Mouse (Mus musculus): ENCODE measurements at regions not wholly inside any gene's neighbourhood (a gene's known extent, or its start where the extent isn't known, plus 50 kb on each side); places are given as distances from the start of the nearest gene placed in this dataset.

GRCm38 (mm10) chr5:77620402-77620801, 212.6 kb upstream of the Igfbp7 start:
- Histone ChIP-seq H3K4me3 (ENCODE audit: low read depth, low read length) (no peak overlapping the region), H3K27me3 (ENCODE audit: control insufficient read depth, insufficient read depth, low read length) (no peaks in the 10 kb centered on the region), H3K4me1 (ENCODE audit: control insufficient read depth, insufficient read depth, insufficient read length, low read length) (no peaks in the 10 kb centered on the region), H3K27ac (ENCODE audit: insufficient read depth, low read depth, low read length) (no peak overlapping the region), H3K36me3 (ENCODE audit: control insufficient read depth, insufficient read depth, low read length) (no peaks in the 10 kb centered on the region)
- 81% methylated on average over 4 of the region's 4 CpGs for WGBS
- no peak for TF ChIP-seq CTCF (IDR thresholded peaks at IDR 0.05; ENCODE audit: extremely low read depth, insufficient read length, insufficient replicate concordance, low read depth, low read length)
- TF ChIP-seq POLR2A (IDR thresholded peaks at IDR 0.05; ENCODE audit: low read depth, low read length) = no peak

GRCm38 (mm10) chr5:77610496-77610895, 202.7 kb upstream of the Igfbp7 start:
- Histone ChIP-seq H3K4me1 (ENCODE audit: control insufficient read depth, insufficient read depth, insufficient read length, low read length) (no peaks in the 10 kb centered on the region), H3K27ac (ENCODE audit: insufficient read depth, low read depth, low read length) (no peak overlapping the region), H3K36me3 (ENCODE audit: control insufficient read depth, insufficient read depth, low read length) (no peaks in the 10 kb centered on the region), H3K27me3 (ENCODE audit: control insufficient read depth, insufficient read depth, low read length) (no peaks in the 10 kb centered on the region), H3K4me3 (ENCODE audit: low read depth, low read length) (no peak overlapping the region)
- WGBS = 82% methylated on average over 6 of the region's 6 CpGs
- TF ChIP-seq POLR2A (IDR thresholded peaks at IDR 0.05; ENCODE audit: low read depth, low read length) (no peak), CTCF (IDR thresholded peaks at IDR 0.05; ENCODE audit: extremely low read depth, insufficient read length, insufficient replicate concordance, low read depth, low read length) (no peak)

GRCm38 (mm10) chr5:77594719-77595118, 186.9 kb upstream of the Igfbp7 start:
- 86% methylated on average over 4 of the region's 4 CpGs for WGBS
- no peaks in the 10 kb centered on the region for H3K4me1 ChIP-seq (ENCODE audit: control insufficient read depth, insufficient read depth, insufficient read length, low read length)

GRCm38 (mm10) chr5:77589252-77589651, 181.4 kb upstream of the Igfbp7 start:
- 74% methylated on average over 3 of the region's 3 CpGs for WGBS
- Histone ChIP-seq H3K36me3 (ENCODE audit: control insufficient read depth, insufficient read depth, low read length) (no peaks in the 10 kb centered on the region), H3K27me3 (ENCODE audit: control insufficient read depth, insufficient read depth, low read length) (no peaks in the 10 kb centered on the region), H3K4me1 (ENCODE audit: control insufficient read depth, insufficient read depth, insufficient read length, low read length) (no peaks in the 10 kb centered on the region), H3K4me3 (ENCODE audit: low read depth, low read length) (no peak overlapping the region), H3K27ac (ENCODE audit: insufficient read depth, low read depth, low read length) (no peak overlapping the region)
- TF ChIP-seq POLR2A (IDR thresholded peaks at IDR 0.05; ENCODE audit: low read depth, low read length) (no peak), CTCF (IDR thresholded peaks at IDR 0.05; ENCODE audit: extremely low read depth, insufficient read length, insufficient replicate concordance, low read depth, low read length) (no peak)

More at GRCm38 (mm10) chr5:77594719-77595118, 186.9 kb upstream of the Igfbp7 start:
- no peak overlapping the region for H3K4me3 ChIP-seq (ENCODE audit: low read depth, low read length)
- TF ChIP-seq POLR2A (IDR thresholded peaks at IDR 0.05; ENCODE audit: low read depth, low read length) (no peak), CTCF (IDR thresholded peaks at IDR 0.05; ENCODE audit: extremely low read depth, insufficient read length, insufficient replicate concordance, low read depth, low read length) (no peak)
- H3K27ac ChIP-seq (ENCODE audit: insufficient read depth, low read depth, low read length) = no peak overlapping the region
- H3K36me3 ChIP-seq (ENCODE audit: control insufficient read depth, insufficient read depth, low read length) = no peaks in the 10 kb centered on the region
- no peaks in the 10 kb centered on the region for H3K27me3 ChIP-seq (ENCODE audit: control insufficient read depth, insufficient read depth, low read length)

GRCm38 (mm10) chr5:77581702-77582101, 173.9 kb upstream of the Igfbp7 start:
- WGBS = 68% methylated on average over 6 of the region's 6 CpGs
- Histone ChIP-seq H3K36me3 (ENCODE audit: control insufficient read depth, insufficient read depth, low read length) (no peaks in the 10 kb centered on the region), H3K4me3 (ENCODE audit: low read depth, low read length) (no peak overlapping the region), H3K27ac (ENCODE audit: insufficient read depth, low read depth, low read length) (no peak overlapping the region), H3K4me1 (ENCODE audit: control insufficient read depth, insufficient read depth, insufficient read length, low read length) (no peaks in the 10 kb centered on the region), H3K27me3 (ENCODE audit: control insufficient read depth, insufficient read depth, low read length) (no peaks in the 10 kb centered on the region)
- no peak for TF ChIP-seq CTCF (IDR thresholded peaks at IDR 0.05; ENCODE audit: extremely low read depth, insufficient read length, insufficient replicate concordance, low read depth, low read length)
- TF ChIP-seq POLR2A (IDR thresholded peaks at IDR 0.05; ENCODE audit: low read depth, low read length) = no peak

GRCm38 (mm10) chr5:77581106-77581638, 173.3 kb upstream of the Igfbp7 start:
- H3K27me3 ChIP-seq (ENCODE audit: control insufficient read depth, insufficient read depth, low read length) = no peaks in the 10 kb centered on the region
- TF ChIP-seq POLR2A (IDR thresholded peaks at IDR 0.05; ENCODE audit: low read depth, low read length) = no peak
- TF ChIP-seq CTCF (IDR thresholded peaks at IDR 0.05; ENCODE audit: extremely low read depth, insufficient read length, insufficient replicate concordance, low read depth, low read length) = no peak
- H3K36me3 ChIP-seq (ENCODE audit: control insufficient read depth, insufficient read depth, low read length) = no peaks in the 10 kb centered on the region
- no peak overlapping the region for H3K27ac ChIP-seq (ENCODE audit: insufficient read depth, low read depth, low read length)
- no peaks in the 10 kb centered on the region for H3K4me1 ChIP-seq (ENCODE audit: control insufficient read depth, insufficient read depth, insufficient read length, low read length)
- H3K4me3 ChIP-seq (ENCODE audit: low read depth, low read length) = no peak overlapping the region
- WGBS = 62% methylated on average over 6 of the region's 6 CpGs

- no peaks in the 10 kb centered on the region for H3K27me3 ChIP-seq (ENCODE audit: control insufficient read depth, insufficient read depth, low read length)
- H3K27ac ChIP-seq (ENCODE audit: insufficient read depth, low read depth, low read length) = no peak overlapping the region
- no peaks in the 10 kb centered on the region for H3K4me1 ChIP-seq (ENCODE audit: control insufficient read depth, insufficient read depth, insufficient read length, low read length)
- H3K36me3 ChIP-seq (ENCODE audit: control insufficient read depth, insufficient read depth, low read length) = no peaks in the 10 kb centered on the region
- 51% methylated on average over 20 of the region's 20 CpGs for WGBS
- TF ChIP-seq CTCF (IDR thresholded peaks at IDR 0.05; ENCODE audit: extremely low read depth, insufficient read length, insufficient replicate concordance, low read depth, low read length) = no peak
- TF ChIP-seq POLR2A (IDR thresholded peaks at IDR 0.05; ENCODE audit: low read depth, low read length) = no peak
- no peak overlapping the region for H3K4me3 ChIP-seq (ENCODE audit: low read depth, low read length)
Observed at GRCm38 (mm10) chr5:77579826-77580745, 172.2 kb upstream of the Igfbp7 start.

Measured in small intestine, adult 2 months (tissue).